Mouse (Mus musculus) small intestine, adult 2 months (tissue): ENCODE measurements around the gene Ntf3.

ENCODE experiments used
- CTCF ChIP-seq: fragments of 200-500 bp; IDR thresholded peaks from 2 replicates; pipeline ENCODE4 v1.5.1; 2012; ENCODE audit warnings: low read depth, mild to moderate bottlenecking, control low read depth, inconsistent platforms, low read length, moderate library complexity, mixed read lengths; ENCODE audit not compliant: insufficient replicate concordance, insufficient read length; ENCODE audit errors: extremely low read depth
- POLR2A ChIP-seq: fragments of 200-500 bp; IDR thresholded peaks from 2 replicates; pipeline ENCODE4 v1.6.1; 2012; ENCODE audit warnings: low read depth, mild to moderate bottlenecking, control low read depth, inconsistent platforms, low read length, moderate library complexity

DNA sequence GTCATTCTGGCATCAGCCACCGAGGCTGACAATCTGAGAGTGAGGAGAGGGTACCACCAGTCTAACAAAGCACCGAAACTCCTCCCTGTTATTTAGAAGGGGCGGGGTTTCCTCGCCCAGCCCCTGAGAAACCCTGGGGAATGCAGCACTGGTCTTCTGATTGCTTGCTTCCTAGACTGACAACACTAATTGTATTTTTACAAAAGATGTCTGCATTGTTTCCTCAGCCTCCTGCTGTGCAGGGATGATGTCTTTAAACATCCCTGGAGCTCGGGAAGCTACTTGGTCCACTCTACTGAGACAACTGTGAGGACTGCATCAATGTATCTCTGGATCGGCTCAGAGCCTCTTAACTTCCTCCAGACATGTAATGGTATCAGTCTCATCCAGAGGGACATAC, 64.1 kb downstream of the Ntf3 start:
- TF ChIP-seq CTCF (no peak), POLR2A (no peak)
